Mouse (Mus musculus) adrenal gland, adult 8-10 months (tissue): ENCODE measurements around the gene Eif2ak1. TPM values are rescaled to one million over a fixed set of nuclear protein-coding genes. Genes with fewer than 3 reads are reported as not detected.

Experiments used
- total RNA-seq, 4 experiments: library from RNA; stranded (reverse); gene quantifications; 2 replicates each; pipeline ENCODE4 v1.2.4; 2022

Gene Eif2ak1
- total RNA-seq, 4 experiments from 2014 or later: 42.1 to 49.3 (median 45.2) TPM

Other genes starting within 250 kb of the Eif2ak1 start
- gene Cyth3, start 195.3 kb upstream of the Eif2ak1 start, total RNA-seq: 100 to 1,000 TPM; 134 to 193 (median 146) TPM
- gene Usp42, start 85.5 kb upstream of the Eif2ak1 start, total RNA-seq: 10 to 100 TPM; 13.2 to 19.8 (median 15.1) TPM
- under 1 TPM in 1 of 4 experiments, not detected in 3; 0.46 TPM for gene Ankrd61, start 79.9 kb downstream of the Eif2ak1 start, total RNA-seq
- 10 to 100 TPM; 32.7 to 36.5 (median 34.7) TPM for gene Aimp2, start 92.1 kb downstream of the Eif2ak1 start, total RNA-seq
- 10 to 100 TPM in 3 of 4 experiments, 1 to 10 TPM in 1; 8.4 to 19.3 (median 12.6) TPM for gene Pms2, start 92.2 kb downstream of the Eif2ak1 start, total RNA-seq
- gene Gm42421, start 110.4 kb downstream of the Eif2ak1 start, total RNA-seq: under 1 TPM in 2 of 4 experiments, not detected in 2; 0.94 to 0.95 TPM
- 10 to 100 TPM in 1 of 4 experiments, 1 to 10 TPM in 3; 3.2 to 20.5 (median 6.1) TPM for gene Rsph10b, start 115.2 kb downstream of the Eif2ak1 start, total RNA-seq
- gene Ccz1, start 197.1 kb downstream of the Eif2ak1 start, total RNA-seq: 10 to 100 TPM; 56.5 to 60.7 (median 60.2) TPM
- not detected for gene Ocm, start 208.9 kb downstream of the Eif2ak1 start, total RNA-seq